Mouse (Mus musculus): Measurements from ENCODE around the gene Cyp4v3. TPM values are rescaled to one million over a fixed set of nuclear protein-coding genes. Genes with fewer than 3 reads are reported as not detected.

The Cyp4v3 gene
- total and polyA plus RNA-seq, 2 experiments = 60.2 to 235 TPM

GRCm38 (mm10) chr8:45310967-45311366, 22.0 kb downstream of the Cyp4v3 start:
- peaks cover 60% of the 10 kb centered on the region for H3K36me3 ChIP-seq (ENCODE audit: control insufficient read depth, insufficient read depth, low read length)
- no peak overlapping the region for H3K27ac ChIP-seq (replicated peaks; ENCODE audit: insufficient read depth, low read depth, low read length)
- peaks cover 2% of the 10 kb centered on the region; the same call in 1 of the 2 replicates for H3K4me1 ChIP-seq (ENCODE audit: control insufficient read depth, insufficient read depth, low read length)
- H3K27me3 ChIP-seq (ENCODE audit: control insufficient read depth, insufficient read depth, low read length) = no peaks in the 10 kb centered on the region
- no peak overlapping the region for H3K4me3 ChIP-seq (ENCODE audit: insufficient read depth, low read depth, low read length)
- no peaks in the 10 kb centered on the region for H3K79me2 ChIP-seq (ENCODE audit: control insufficient read depth, insufficient read depth, low read length)
- TF ChIP-seq CTCF (IDR thresholded peaks at IDR 0.05; ENCODE audit: low read depth, low read length) (no peak), POLR2A (IDR thresholded peaks at IDR 0.05; ENCODE audit: extremely low read depth, insufficient read depth, low read length) (no peak)
- DNase-seq (ENCODE audit: extremely low read depth, low read depth, low spot score) = no peak
- no peak overlapping the region for H3K9ac ChIP-seq (ENCODE audit: low read depth, low read length)
- WGBS = 75% methylated on average over 4 of the region's 4 CpGs

- DNase-seq (ENCODE audit: extremely low read depth, low read depth, low spot score) = no peak
- Histone ChIP-seq H3K4me3 (ENCODE audit: insufficient read depth, low read depth, low read length) (no peak within 1 kb of the TSS), H3K9ac (ENCODE audit: low read depth, low read length) (no peak within 1 kb of the TSS), H3K27me3 (ENCODE audit: control insufficient read depth, insufficient read depth, low read length) (no peaks in the 10 kb centered on the region), H3K36me3 (ENCODE audit: control insufficient read depth, insufficient read depth, low read length) (peaks cover 61% of the 10 kb centered on the region), H3K4me1 (ENCODE audit: control insufficient read depth, insufficient read depth, low read length) (peaks cover 13% of the 10 kb centered on the region), H3K79me2 (ENCODE audit: control insufficient read depth, insufficient read depth, low read length) (no peaks in the 10 kb centered on the region), H3K27ac (replicated peaks; ENCODE audit: insufficient read depth, low read depth, low read length) (no peak within 1 kb of the TSS)
- no peak for TF ChIP-seq CTCF (IDR thresholded peaks at IDR 0.05; ENCODE audit: low read depth, low read length)
- no peak for TF ChIP-seq POLR2A (IDR thresholded peaks at IDR 0.05; ENCODE audit: extremely low read depth, insufficient read depth, low read length)
- WGBS = 85% methylated on average over 13 of the region's 13 CpGs
These were observed 24.6 kb downstream of the Cyp4v3 start, which contains the start of gene Gm45753 for GRCm38 (mm10) chr8:45308366-45308765. Gm45753 (minus strand) TSS chr8:45308466.

GRCm38 (mm10) chr8:45305479-45305878, 27.5 kb downstream of the Cyp4v3 start:
- peaks cover 13% of the 10 kb centered on the region for H3K4me1 ChIP-seq (ENCODE audit: control insufficient read depth, insufficient read depth, low read length)
- TF ChIP-seq CTCF (IDR thresholded peaks at IDR 0.05; ENCODE audit: low read depth, low read length) = no peak
- TF ChIP-seq POLR2A (IDR thresholded peaks at IDR 0.05; ENCODE audit: extremely low read depth, insufficient read depth, low read length) = no peak
- no peaks in the 10 kb centered on the region for H3K79me2 ChIP-seq (ENCODE audit: control insufficient read depth, insufficient read depth, low read length)
- no peak overlapping the region for H3K4me3 ChIP-seq (ENCODE audit: insufficient read depth, low read depth, low read length)
- H3K36me3 ChIP-seq (ENCODE audit: control insufficient read depth, insufficient read depth, low read length) = peaks cover 49% of the 10 kb centered on the region
- peak; percentile 74 for DNase-seq (ENCODE audit: extremely low read depth, low read depth, low spot score)
- no peak overlapping the region for H3K9ac ChIP-seq (ENCODE audit: low read depth, low read length)
- peak overlapping the region; percentile 45; the same call in 1 of the 2 replicates for H3K27ac ChIP-seq (replicated peaks; ENCODE audit: insufficient read depth, low read depth, low read length)
- H3K27me3 ChIP-seq (ENCODE audit: control insufficient read depth, insufficient read depth, low read length) = no peaks in the 10 kb centered on the region
- WGBS = 33% methylated on average over 1 of the region's 1 CpGs

DNA sequence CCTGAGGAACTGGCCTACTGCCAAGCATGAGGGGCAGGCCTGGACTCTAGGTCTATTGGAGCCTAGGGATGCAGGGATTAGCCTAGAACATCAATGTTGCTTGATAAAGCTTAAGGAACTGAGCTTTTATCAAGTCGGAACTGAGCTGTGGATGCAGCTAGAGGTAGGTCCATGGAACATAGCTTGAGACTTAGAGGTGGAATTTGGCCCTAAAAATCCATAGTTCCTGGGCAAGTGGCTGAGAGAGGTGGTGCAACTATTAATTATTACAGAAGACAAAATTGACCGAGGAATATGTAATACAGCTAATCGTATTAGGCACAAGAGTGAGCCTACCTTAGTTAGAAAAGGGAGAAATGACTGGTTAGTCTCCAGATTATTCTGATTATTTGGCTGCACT, 28.7 kb downstream of the Cyp4v3 start:
- WGBS = 23% methylated on average over 3 of the region's 3 CpGs
- DNase-seq (ENCODE audit: extremely low read depth, low read depth, low spot score) = peak; percentile 87
- Histone ChIP-seq H3K36me3 (ENCODE audit: control insufficient read depth, insufficient read depth, low read length) (peaks cover 43% of the 10 kb centered on the region), H3K79me2 (ENCODE audit: control insufficient read depth, insufficient read depth, low read length) (no peaks in the 10 kb centered on the region), H3K9ac (ENCODE audit: low read depth, low read length) (no peak overlapping the region), H3K4me1 (ENCODE audit: control insufficient read depth, insufficient read depth, low read length) (peaks cover 13% of the 10 kb centered on the region), H3K4me3 (ENCODE audit: insufficient read depth, low read depth, low read length) (no peak overlapping the region), H3K27me3 (ENCODE audit: control insufficient read depth, insufficient read depth, low read length) (no peaks in the 10 kb centered on the region), H3K27ac (replicated peaks; ENCODE audit: insufficient read depth, low read depth, low read length) (peak overlapping the region; percentile 74)
- TF ChIP-seq CTCF (IDR thresholded peaks at IDR 0.05; ENCODE audit: low read depth, low read length) (no peak), POLR2A (IDR thresholded peaks at IDR 0.05; ENCODE audit: extremely low read depth, insufficient read depth, low read length) (no peak)

GRCm38 (mm10) chr8:45302390-45302789, 30.6 kb downstream of the Cyp4v3 start:
- H3K4me1 ChIP-seq (ENCODE audit: control insufficient read depth, insufficient read depth, low read length) = peaks cover 13% of the 10 kb centered on the region
- WGBS = 94% methylated on average over 8 of the region's 8 CpGs

DNA sequence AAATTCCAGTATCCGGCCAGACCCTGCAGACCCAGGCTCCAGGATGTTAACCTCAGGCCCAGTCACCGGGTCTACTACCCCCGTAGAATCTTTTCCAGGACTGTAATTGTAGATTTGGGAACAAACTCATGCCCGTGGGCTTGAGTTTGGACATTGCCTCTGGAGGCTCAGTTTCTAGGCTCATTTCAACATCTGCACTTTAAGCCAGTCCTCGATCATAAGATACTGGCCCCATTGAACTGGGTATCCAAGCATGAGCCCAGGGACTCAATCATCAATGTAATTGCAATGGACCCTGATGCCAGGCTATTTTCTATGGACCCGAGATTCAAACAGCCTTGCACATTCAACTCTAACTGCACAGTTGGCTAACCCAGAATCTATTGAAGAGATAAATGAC, 37.7 kb downstream of the Cyp4v3 start:
- 32% methylated on average over 6 of the region's 6 CpGs for WGBS
- DNase-seq (ENCODE audit: extremely low read depth, low read depth, low spot score) = peak; percentile 65
- Histone ChIP-seq H3K36me3 (ENCODE audit: control insufficient read depth, insufficient read depth, low read length) (peaks cover 6% of the 10 kb centered on the region; the same call in 1 of the 2 replicates), H3K4me3 (ENCODE audit: insufficient read depth, low read depth, low read length) (no peak overlapping the region), H3K9ac (ENCODE audit: low read depth, low read length) (no peak overlapping the region), H3K27me3 (ENCODE audit: control insufficient read depth, insufficient read depth, low read length) (no peaks in the 10 kb centered on the region), H3K4me1 (ENCODE audit: control insufficient read depth, insufficient read depth, low read length) (peaks cover 24% of the 10 kb centered on the region), H3K27ac (replicated peaks; ENCODE audit: insufficient read depth, low read depth, low read length) (peak overlapping the region; percentile 93), H3K79me2 (ENCODE audit: control insufficient read depth, insufficient read depth, low read length) (peaks cover 8% of the 10 kb centered on the region; the same call in 1 of the 2 replicates)
- no peak for TF ChIP-seq CTCF (IDR thresholded peaks at IDR 0.05; ENCODE audit: low read depth, low read length)
- no peak for TF ChIP-seq POLR2A (IDR thresholded peaks at IDR 0.05; ENCODE audit: extremely low read depth, insufficient read depth, low read length)

More at GRCm38 (mm10) chr8:45302390-45302789, 30.6 kb downstream of the Cyp4v3 start:
- no peak overlapping the region for H3K9ac ChIP-seq (ENCODE audit: low read depth, low read length)
- no peaks in the 10 kb centered on the region for H3K79me2 ChIP-seq (ENCODE audit: control insufficient read depth, insufficient read depth, low read length)
- no peak overlapping the region for H3K27ac ChIP-seq (replicated peaks; ENCODE audit: insufficient read depth, low read depth, low read length)
- peaks cover 27% of the 10 kb centered on the region for H3K36me3 ChIP-seq (ENCODE audit: control insufficient read depth, insufficient read depth, low read length)
- no peak for DNase-seq (ENCODE audit: extremely low read depth, low read depth, low spot score)
- no peak for TF ChIP-seq CTCF (IDR thresholded peaks at IDR 0.05; ENCODE audit: low read depth, low read length)
- no peak for TF ChIP-seq POLR2A (IDR thresholded peaks at IDR 0.05; ENCODE audit: extremely low read depth, insufficient read depth, low read length)
- no peaks in the 10 kb centered on the region for H3K27me3 ChIP-seq (ENCODE audit: control insufficient read depth, insufficient read depth, low read length)
- H3K4me3 ChIP-seq (ENCODE audit: insufficient read depth, low read depth, low read length) = no peak overlapping the region
